Mouse (Mus musculus): ENCODE data around the gene Gm10382. TPM values are rescaled to one million over a fixed set of nuclear protein-coding genes. Genes with fewer than 3 reads are reported as not detected.

Gm10382 gene
- 0.34 and 0.41 TPM in 2 replicates for polyA plus RNA-seq (2015; fragmentation: Nextera tagmentation; extraction: Ambion mirVana)

DNA sequence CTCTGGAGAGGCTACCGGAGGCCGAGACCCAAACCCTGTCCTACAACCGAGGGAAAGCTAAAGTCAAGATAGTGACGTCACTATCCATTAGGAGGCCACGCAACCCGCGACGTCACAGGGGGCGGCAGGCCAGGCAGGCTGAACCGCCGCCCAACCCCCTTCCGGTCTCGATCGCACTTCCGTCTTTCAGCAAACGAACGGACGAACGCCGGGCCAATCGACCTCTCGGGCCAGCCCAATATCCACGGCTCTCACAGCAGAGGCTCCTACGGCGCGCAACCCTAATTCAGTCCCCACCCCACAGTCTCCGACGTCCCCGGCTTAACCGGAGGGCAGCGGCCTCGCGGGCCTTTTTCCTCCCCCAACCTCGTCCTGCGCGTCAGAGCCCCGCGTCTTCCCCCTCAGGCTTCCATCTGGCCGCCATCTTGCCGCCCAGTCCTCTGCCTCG is at the start of gene Gm10382:
Gene Gm10382 (plus strand): TSS at position 192 of the 448 bp plus-strand sequence.
- Histone ChIP-seq H3K27me3 (no peaks in the 10 kb centered on the region), H3K4me2 (replicated peaks) (peak within 1 kb of the TSS; percentile 99), H3K36me3 (peaks cover 23% of the 10 kb centered on the region), H3K4me1 (peaks cover 28% of the 10 kb centered on the region), H3K9me3 (no peaks in the 10 kb centered on the region), H3K4me3 (peak within 1 kb of the TSS; percentile 100), H3K9ac (peak within 1 kb of the TSS; percentile 99), H3K27ac (peak within 1 kb of the TSS; percentile 92)
- WGBS = under 1% methylated on average over 39 of the region's 41 CpGs
- peak; percentile 3; the same call in 1 of the 2 replicates for ATAC-seq (ENCODE audit: low FRiP score, low read depth)

DNA sequence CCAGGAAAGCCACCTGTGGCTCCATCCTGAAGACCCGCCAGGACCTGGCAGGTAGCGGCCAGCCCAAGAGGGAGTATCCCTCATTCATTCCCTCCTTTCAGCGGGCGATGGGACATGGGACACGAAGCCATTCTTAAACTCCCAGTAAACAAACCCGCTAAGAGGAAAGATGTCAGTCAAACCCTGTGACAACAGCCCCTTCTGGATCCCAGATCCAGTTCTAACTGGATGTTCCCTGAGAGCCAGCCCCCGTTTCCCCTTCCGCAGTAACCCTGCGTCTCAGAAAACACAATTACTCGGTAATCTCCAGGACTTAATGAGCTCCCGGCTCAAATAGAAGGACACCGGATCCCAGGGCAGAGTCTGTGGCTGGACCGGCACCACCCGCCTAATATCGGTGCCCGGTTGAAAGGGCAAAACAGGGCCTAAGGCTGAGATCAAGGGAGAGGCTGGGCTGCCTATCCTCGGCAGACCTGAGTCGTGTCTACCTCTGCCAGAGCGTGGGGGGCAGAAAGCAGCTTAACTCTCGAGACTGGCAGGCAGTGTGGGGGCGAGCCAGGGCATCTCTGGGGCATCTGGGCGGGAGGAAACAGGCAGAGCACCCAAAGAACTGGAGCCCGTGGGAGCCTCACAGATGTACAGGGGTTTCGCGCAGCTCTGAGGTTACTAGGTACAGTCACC is 49.1 kb upstream of the Gm10382 start:
- Histone ChIP-seq H3K4me2 (replicated peaks) (peak overlapping the region; percentile 97), H3K4me1 (peaks cover 31% of the 10 kb centered on the region), H3K36me3 (0 out of 2 replicates have a peak, but pooled peaks cover 3% of the 10 kb centered on the region), H3K9ac (peak overlapping the region; percentile 75), H3K9me3 (no peaks in the 10 kb centered on the region), H3K27ac (peak overlapping the region; percentile 22; the same call in 1 of the 2 replicates), H3K4me3 (peak overlapping the region; percentile 74), H3K27me3 (0 out of 2 replicates have a peak, but pooled peaks cover 4% of the 10 kb centered on the region)
- peak; percentile 12; the same call in 1 of the 2 replicates for ATAC-seq (ENCODE audit: low FRiP score, low read depth)
- 2% methylated on average over 25 of the region's 25 CpGs for WGBS

DNA sequence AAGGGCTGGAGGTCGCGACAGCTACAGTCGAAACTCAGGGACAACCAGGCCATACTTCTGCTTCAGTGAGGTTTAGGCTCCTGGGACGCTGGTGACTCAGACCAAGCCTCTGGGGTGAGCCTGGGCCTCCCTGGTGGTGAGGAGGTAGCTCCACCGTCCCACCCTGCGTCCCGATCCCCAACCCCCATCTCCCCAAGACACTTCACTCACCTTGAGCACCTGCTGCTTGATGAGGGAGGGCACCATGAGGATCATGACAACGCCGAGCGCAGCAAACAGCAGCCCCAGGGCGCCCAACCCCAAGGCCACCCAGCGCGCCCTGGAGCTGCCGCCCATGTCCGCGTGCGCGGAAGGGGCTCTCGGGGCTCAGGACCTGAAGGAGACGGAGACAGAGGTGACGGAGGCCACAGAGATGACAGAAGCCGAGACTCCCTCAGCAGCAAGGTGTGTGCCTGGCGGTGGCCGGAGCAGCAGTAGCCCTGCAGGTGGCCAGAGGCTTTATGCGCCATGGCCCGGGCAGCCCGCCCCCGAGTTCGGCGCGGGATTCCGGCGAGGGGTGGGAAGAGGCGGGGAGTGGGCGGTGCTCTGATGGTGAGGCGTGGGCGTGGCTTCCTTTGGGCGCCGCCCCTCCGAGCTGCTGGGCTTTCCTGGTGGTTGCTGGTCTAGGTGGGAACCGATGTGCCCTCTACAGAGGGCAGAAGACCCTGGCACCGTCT is 48.4 kb upstream of the Gm10382 start, which contains the start of gene Scarb1:
Gene Scarb1 (minus strand): TSS at position 548 of the 716 bp plus-strand sequence.
- Histone ChIP-seq H3K4me1 (peaks cover 31% of the 10 kb centered on the region), H3K4me3 (peak within 1 kb of the TSS; percentile 74), H3K4me2 (replicated peaks) (peak within 1 kb of the TSS; percentile 97), H3K36me3 (0 out of 2 replicates have a peak, but pooled peaks cover 3% of the 10 kb centered on the region), H3K27ac (0 out of 2 replicates have a peak within 1 kb of the TSS, but pooled peaks have one; percentile 4), H3K27me3 (0 out of 2 replicates have a peak, but pooled peaks cover 4% of the 10 kb centered on the region), H3K9me3 (no peaks in the 10 kb centered on the region), H3K9ac (peak within 1 kb of the TSS; percentile 75)
- ATAC-seq (ENCODE audit: low FRiP score, low read depth) = peak; percentile 84
- under 1% methylated on average over 39 of the region's 42 CpGs for WGBS

DNA sequence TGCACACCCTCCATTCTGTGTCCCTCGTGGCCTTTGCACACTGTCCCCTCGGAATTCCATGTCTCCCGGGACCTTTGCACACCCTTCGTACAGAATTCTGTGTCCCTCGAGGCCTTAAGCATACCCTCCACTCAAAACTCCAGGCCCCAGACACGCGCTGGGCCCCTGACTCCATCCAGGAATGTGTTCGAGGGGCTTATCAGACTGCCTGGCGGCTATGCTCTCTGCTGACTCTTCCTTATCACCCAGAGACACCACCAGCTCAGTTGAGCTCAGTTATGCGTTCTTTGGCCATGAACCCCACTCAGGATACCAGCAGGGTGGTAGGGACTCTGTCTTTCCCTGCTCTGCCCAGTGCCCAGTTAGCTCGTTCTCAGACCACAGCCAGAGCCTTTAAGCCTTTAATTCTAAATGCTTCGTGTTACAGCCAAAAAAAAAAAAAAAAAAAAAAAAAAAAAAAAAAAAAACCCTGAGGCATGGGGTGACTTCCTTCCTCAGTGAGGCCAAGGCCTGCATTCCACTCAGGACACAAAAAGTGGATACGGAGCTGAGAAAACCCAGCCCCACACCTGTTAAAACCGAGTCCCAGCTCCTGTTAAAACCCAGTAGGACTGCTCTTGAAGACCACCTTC is 47.5 kb upstream of the Gm10382 start:
- no peak; the same call in 1 of the 2 replicates for ATAC-seq (ENCODE audit: low FRiP score, low read depth)

DNA sequence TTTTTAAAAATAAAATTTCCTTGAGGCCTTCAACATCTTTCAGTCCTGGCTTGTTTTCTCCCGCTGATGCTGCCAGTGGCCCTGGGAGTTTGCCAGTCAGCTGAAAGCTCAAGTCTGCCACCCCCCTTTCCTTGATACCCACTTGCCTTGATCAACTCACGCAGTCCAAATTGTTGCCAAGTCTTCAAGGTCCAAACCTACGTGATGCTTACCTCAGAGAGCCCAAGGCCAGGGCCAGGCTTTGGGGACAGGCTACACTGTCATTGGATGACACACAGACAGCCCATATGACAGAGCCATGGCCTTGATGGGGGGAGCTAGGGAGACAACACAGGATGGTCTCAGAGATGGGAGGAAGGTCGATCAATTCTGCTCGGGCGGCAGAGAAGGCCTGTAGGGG is 44.8 kb upstream of the Gm10382 start:
- Histone ChIP-seq H3K36me3 (no peaks in the 10 kb centered on the region), H3K4me2 (replicated peaks) (no peak overlapping the region), H3K4me3 (no peak overlapping the region), H3K27me3 (0 out of 2 replicates have a peak, but pooled peaks cover 4% of the 10 kb centered on the region), H3K4me1 (peaks cover 19% of the 10 kb centered on the region), H3K9me3 (no peaks in the 10 kb centered on the region), H3K9ac (no peak overlapping the region), H3K27ac (no peak overlapping the region)
- 91% methylated on average over 6 of the region's 6 CpGs for WGBS
- no peak for ATAC-seq (ENCODE audit: low FRiP score, low read depth)

More for the DNA sequence above, 47.5 kb upstream of the Gm10382 start:
- peak overlapping the region; percentile 97 for H3K4me2 ChIP-seq (replicated peaks)
- H3K9me3 ChIP-seq = no peaks in the 10 kb centered on the region
- H3K4me1 ChIP-seq = peaks cover 31% of the 10 kb centered on the region
- 56% methylated on average over 14 of the region's 14 CpGs for WGBS
- H3K36me3 ChIP-seq = no peaks in the 10 kb centered on the region
- H3K27ac ChIP-seq = no peak overlapping the region
- peak overlapping the region; percentile 75; the same call in 1 of the 2 replicates for H3K9ac ChIP-seq
- H3K4me3 ChIP-seq = peak overlapping the region; percentile 74
- H3K27me3 ChIP-seq = 0 out of 2 replicates have a peak, but pooled peaks cover 4% of the 10 kb centered on the region

DNA sequence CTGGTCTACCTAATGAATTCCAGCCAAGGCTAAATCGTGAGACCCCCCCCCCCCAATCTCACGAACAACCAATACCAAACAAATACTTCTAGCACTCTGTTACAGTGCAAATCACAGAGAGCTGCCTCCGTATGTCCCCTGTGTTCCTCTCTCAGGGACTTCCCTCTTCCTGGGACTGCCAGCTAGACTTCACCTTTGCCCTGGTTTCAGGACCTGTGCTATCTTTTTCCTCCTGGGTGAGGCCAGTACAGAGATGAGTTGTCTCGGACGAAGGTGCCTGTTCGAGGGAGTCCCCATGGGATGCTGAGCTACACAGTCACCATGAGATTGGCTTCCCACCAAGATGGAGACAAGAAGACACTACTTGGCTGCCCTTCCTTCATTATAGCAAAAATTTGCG is 41.1 kb upstream of the Gm10382 start:
- H3K4me2 ChIP-seq (replicated peaks) = no peak overlapping the region
- H3K4me1 ChIP-seq = no peaks in the 10 kb centered on the region
- no peaks in the 10 kb centered on the region for H3K36me3 ChIP-seq
- no peaks in the 10 kb centered on the region for H3K27me3 ChIP-seq
- no peak for ATAC-seq (ENCODE audit: low FRiP score, low read depth)
- H3K9me3 ChIP-seq = peaks cover 4% of the 10 kb centered on the region; the same call in 1 of the 2 replicates
- H3K9ac ChIP-seq = no peak overlapping the region
- H3K4me3 ChIP-seq = no peak overlapping the region
- H3K27ac ChIP-seq = no peak overlapping the region
- 75% methylated on average over 7 of the region's 7 CpGs for WGBS

DNA sequence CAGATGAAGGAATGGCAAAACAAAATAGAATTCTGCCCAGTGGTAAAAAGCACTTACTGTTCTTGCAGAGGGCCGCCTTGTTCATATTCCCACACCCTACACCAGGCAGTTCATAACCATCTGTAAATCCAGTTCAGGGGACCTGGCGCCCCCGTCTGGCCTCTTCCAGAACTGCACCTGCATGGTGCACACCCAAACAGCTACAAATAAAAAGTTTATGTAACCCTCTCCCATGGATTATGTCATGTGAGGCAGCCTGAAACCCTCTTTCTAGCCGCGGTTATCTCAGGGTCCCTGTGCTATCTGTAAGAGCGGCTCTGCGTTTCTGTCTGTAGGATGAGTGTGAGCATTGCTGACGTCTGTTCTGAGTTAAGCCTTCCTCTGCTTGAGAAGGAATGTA is 40.6 kb upstream of the Gm10382 start:
- no peak overlapping the region for H3K4me3 ChIP-seq
- H3K9me3 ChIP-seq = peaks cover 7% of the 10 kb centered on the region; the same call in 1 of the 2 replicates
- WGBS = 39% methylated on average over 8 of the region's 8 CpGs
- no peaks in the 10 kb centered on the region for H3K27me3 ChIP-seq
- ATAC-seq (ENCODE audit: low FRiP score, low read depth) = no peak
- no peak overlapping the region for H3K4me2 ChIP-seq (replicated peaks)
- H3K36me3 ChIP-seq = no peaks in the 10 kb centered on the region
- no peaks in the 10 kb centered on the region for H3K4me1 ChIP-seq
- no peak overlapping the region for H3K27ac ChIP-seq
- H3K9ac ChIP-seq = no peak overlapping the region

DNA sequence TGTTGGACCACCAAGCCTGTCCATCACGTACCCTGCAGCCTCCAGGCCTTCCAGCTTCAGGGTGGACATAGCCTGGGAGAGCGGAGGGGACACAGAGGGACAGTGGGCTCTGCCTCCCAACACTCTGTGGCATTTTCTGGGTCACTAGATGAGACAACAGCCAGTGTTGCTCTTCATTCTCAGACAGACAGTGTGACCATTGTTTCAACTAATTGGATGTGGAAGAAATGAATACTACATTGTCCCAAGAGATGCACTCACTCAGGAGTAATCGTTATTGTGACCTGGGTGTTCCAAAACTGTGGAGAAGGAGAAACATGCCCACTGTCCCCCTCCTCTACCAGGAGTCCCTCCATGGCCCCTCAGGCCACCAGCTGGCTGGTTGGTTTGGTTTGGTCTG is 39.7 kb upstream of the Gm10382 start:
- no peak overlapping the region for H3K4me3 ChIP-seq
- no peaks in the 10 kb centered on the region for H3K4me1 ChIP-seq
- ATAC-seq (ENCODE audit: low FRiP score, low read depth) = no peak
- 87% methylated on average over 3 of the region's 3 CpGs for WGBS
- H3K27ac ChIP-seq = no peak overlapping the region
- H3K27me3 ChIP-seq = no peaks in the 10 kb centered on the region
- no peaks in the 10 kb centered on the region for H3K36me3 ChIP-seq
- H3K4me2 ChIP-seq (replicated peaks) = no peak overlapping the region
- peaks cover 7% of the 10 kb centered on the region; the same call in 1 of the 2 replicates for H3K9me3 ChIP-seq
- H3K9ac ChIP-seq = no peak overlapping the region

DNA sequence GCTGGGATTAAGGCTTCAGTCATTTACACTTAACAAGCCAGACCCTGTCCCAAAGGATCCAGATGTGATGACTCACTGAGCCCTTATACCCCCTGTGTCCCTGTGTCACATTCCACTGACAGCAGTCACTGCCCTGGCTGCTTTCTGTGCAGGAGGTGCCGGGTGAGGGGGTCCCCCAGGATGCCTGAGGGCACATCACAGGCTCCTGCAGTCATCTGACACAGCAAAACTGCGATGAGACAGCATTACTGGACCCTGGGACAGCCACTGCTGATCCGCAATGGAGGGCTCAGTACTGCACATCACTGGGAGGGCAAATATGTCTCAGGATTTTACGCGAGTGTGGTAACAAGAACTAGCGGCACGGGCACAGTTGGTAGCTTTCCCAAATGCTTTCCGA is 38.1 kb upstream of the Gm10382 start:
- Histone ChIP-seq H3K9ac (no peak overlapping the region), H3K4me2 (replicated peaks) (no peak overlapping the region), H3K9me3 (peaks cover 7% of the 10 kb centered on the region; the same call in 1 of the 2 replicates), H3K27ac (no peak overlapping the region), H3K4me3 (no peak overlapping the region), H3K27me3 (no peaks in the 10 kb centered on the region), H3K4me1 (peaks cover 13% of the 10 kb centered on the region), H3K36me3 (no peaks in the 10 kb centered on the region)
- 74% methylated on average over 8 of the region's 8 CpGs for WGBS
- no peak for ATAC-seq (ENCODE audit: low FRiP score, low read depth)

DNA sequence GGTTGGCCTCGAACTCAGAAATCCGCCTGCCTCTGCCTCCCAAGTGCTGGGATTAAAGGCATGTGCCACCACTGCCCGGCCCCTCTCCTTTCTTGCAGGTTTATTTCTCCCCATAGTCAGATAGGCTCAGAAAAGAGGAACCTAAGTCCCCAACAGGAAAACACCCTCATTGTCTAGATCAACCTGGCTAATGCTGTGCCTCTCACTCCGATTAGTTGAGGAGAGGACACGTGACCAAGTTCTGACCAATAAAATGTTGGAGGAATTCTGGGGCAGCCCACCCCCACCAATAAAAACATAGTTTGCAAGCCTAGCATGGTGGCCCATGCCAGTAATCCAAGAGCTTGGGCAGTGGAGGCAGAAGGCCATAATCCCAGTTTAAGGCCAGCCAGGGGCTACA is 37.2 kb upstream of the Gm10382 start:
- Histone ChIP-seq H3K36me3 (no peaks in the 10 kb centered on the region), H3K27ac (no peak overlapping the region), H3K9ac (no peak overlapping the region), H3K4me3 (no peak overlapping the region), H3K4me2 (replicated peaks) (no peak overlapping the region), H3K9me3 (peaks cover 7% of the 10 kb centered on the region; the same call in 1 of the 2 replicates), H3K27me3 (no peaks in the 10 kb centered on the region), H3K4me1 (peaks cover 13% of the 10 kb centered on the region)
- WGBS = 95% methylated on average over 5 of the region's 5 CpGs
- no peak for ATAC-seq (ENCODE audit: low FRiP score, low read depth)

DNA sequence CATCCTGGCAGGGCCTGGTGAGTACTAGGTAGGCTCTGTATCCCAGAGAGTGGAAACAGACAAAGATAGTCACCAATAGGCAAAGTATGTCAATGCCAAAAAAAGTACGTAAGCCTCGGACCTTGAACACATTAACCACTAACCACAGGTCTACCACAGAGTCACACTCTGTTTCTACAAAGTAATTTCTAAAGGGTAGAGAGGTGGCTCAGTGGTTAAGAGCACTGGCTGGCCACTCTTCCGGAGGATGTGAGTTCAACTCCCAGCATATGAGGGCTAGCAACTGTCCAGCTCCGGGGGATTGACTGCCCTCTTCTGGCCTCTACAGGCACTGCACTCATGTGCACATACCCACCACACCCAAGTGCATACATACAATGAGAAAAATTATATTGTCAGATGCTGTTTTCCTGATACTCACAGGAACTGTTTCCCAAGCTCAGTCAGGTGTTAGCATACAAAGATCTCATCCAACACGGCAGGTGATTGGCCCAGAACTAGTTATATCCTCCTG is 36.3 kb upstream of the Gm10382 start:
- Histone ChIP-seq H3K4me2 (replicated peaks) (no peak overlapping the region), H3K9ac (no peak overlapping the region), H3K4me3 (no peak overlapping the region), H3K27ac (no peak overlapping the region), H3K27me3 (no peaks in the 10 kb centered on the region), H3K4me1 (peaks cover 13% of the 10 kb centered on the region), H3K36me3 (no peaks in the 10 kb centered on the region), H3K9me3 (peaks cover 7% of the 10 kb centered on the region; the same call in 1 of the 2 replicates)
- no peak for ATAC-seq (ENCODE audit: low FRiP score, low read depth)
- WGBS = 96% methylated on average over 5 of the region's 5 CpGs
